Mouse (Mus musculus) hindbrain, embryonic 16.5 days (tissue): ENCODE data around the gene Clec4f. TPM values are rescaled to one million over a fixed set of nuclear protein-coding genes. Genes with fewer than 3 reads are reported as not detected.

Source experiments
- ATAC-seq: fragments of 200-750 bp; cut with Nextera tagmentation; 2 replicates; pipeline ENCODE4 v1.8.0; 2017; ENCODE audit warnings: moderate TSS enrichment, moderate library complexity
- H3K27ac ChIP-seq: fragments of 300-500 bp; sonication (generic); 2 replicates; pipeline ENCODE4 v1.5.1; 2014; ENCODE audit warnings: low read depth, mild to moderate bottlenecking, control low read depth, low read length, moderate library complexity
- H3K27me3 ChIP-seq: fragments of 300-500 bp; sonication (generic); replicated peaks from 2 replicates; pipeline ENCODE4 v1.6.1; 2014; ENCODE audit warnings: low read length; ENCODE audit not compliant: control insufficient read depth, insufficient read depth
- H3K36me3 ChIP-seq: fragments of 300-500 bp; sonication (generic); 2 replicates; pipeline ENCODE4 v1.6.1; 2014; ENCODE audit warnings: mild to moderate bottlenecking, low read length, moderate library complexity, mixed read lengths; ENCODE audit not compliant: control insufficient read depth, insufficient read depth
- H3K4me1 ChIP-seq: fragments of 300-500 bp; sonication (generic); 2 replicates; pipeline ENCODE4 v1.6.1; 2014; ENCODE audit warnings: low read depth, low read length; ENCODE audit not compliant: control insufficient read depth, insufficient read depth
- H3K4me2 ChIP-seq: fragments of 300-500 bp; sonication (generic); 2 replicates; pipeline ENCODE4 v1.6.1; 2014; ENCODE audit warnings: mild to moderate bottlenecking, low read length, control low read depth, moderate library complexity
- H3K4me3 ChIP-seq: fragments of 300-500 bp; sonication (generic); 2 replicates; pipeline ENCODE4 v1.5.1; 2014; ENCODE audit warnings: mild to moderate bottlenecking, low read length, control low read depth, moderate library complexity
- H3K9ac ChIP-seq: fragments of 300-500 bp; sonication (generic); 2 replicates; pipeline ENCODE4 v1.6.1; 2014; ENCODE audit warnings: low read depth, mild to moderate bottlenecking, control low read depth, low read length, moderate library complexity
- H3K9me3 ChIP-seq: fragments of 300-500 bp; sonication (generic); 2 replicates; pipeline ENCODE4 v1.6.1; 2014; ENCODE audit warnings: mild to moderate bottlenecking, low read length, moderate library complexity; ENCODE audit not compliant: control insufficient read depth
- WGBS: fragments of 180-500 bp; shearing (Covaris S2); extraction: QIAGEN DNeasy Blood & Tissue Kit; methylation state at CpG from one replicate; pipeline ENCODE4 v1.1.7; 2014; 5-methylcytosine and 5-hydroxymethylcytosine counted together
- polyA plus RNA-seq: library from polyadenylated mRNA; unstranded; fragments of >200 nt; fragmentation: Nextera tagmentation; extraction: Ambion mirVana; gene quantifications from 2 replicates; pipeline ENCODE4 v1.2.1, GENCODE M21; 2015

Clec4f gene
- polyA plus RNA-seq = not detected in 2 replicates

GRCm38 (mm10) chr6:83656087-83656486 is at the start of gene Clec4f:
Clec4f (minus strand) TSS chr6:83656187.
- Histone ChIP-seq H3K27ac (no peak within 1 kb of the TSS), H3K4me1 (no peaks in the 10 kb centered on the region), H3K9ac (no peak within 1 kb of the TSS), H3K4me2 (no peak within 1 kb of the TSS), H3K4me3 (no peak within 1 kb of the TSS), H3K9me3 (no peaks in the 10 kb centered on the region), H3K27me3 (no peaks in the 10 kb centered on the region), H3K36me3 (no peaks in the 10 kb centered on the region)
- no peak for ATAC-seq
- 100% methylated on average over 2 of the region's 2 CpGs for WGBS

DNA sequence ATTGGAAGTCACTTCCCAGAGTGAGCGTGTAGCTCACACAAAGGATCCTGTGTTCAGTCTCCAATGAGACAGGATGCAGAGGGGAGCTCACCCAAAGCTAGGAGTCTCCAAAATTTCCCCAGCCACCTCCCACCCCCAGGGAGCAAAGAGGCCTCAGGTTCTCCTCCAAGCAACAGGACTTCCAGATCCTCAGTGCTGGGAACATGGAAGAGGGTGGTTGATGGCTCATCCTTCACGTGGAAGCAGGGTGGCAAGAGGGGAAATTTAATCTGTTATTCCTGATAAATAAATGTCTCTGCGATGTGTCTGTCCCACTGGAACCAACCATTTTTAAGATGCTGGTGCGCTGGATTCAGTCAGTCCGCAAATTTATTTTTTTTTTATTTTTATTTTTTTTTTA is 48.7 kb upstream of the Clec4f start:
- Histone ChIP-seq H3K9me3 (no peaks in the 10 kb centered on the region), H3K4me1 (no peaks in the 10 kb centered on the region), H3K36me3 (no peaks in the 10 kb centered on the region), H3K4me3 (no peak overlapping the region), H3K4me2 (no peak overlapping the region), H3K27me3 (peaks cover 70% of the 10 kb centered on the region), H3K27ac (no peak overlapping the region), H3K9ac (no peak overlapping the region)
- 23% methylated on average over 5 of the region's 5 CpGs for WGBS
- ATAC-seq = no peak

DNA sequence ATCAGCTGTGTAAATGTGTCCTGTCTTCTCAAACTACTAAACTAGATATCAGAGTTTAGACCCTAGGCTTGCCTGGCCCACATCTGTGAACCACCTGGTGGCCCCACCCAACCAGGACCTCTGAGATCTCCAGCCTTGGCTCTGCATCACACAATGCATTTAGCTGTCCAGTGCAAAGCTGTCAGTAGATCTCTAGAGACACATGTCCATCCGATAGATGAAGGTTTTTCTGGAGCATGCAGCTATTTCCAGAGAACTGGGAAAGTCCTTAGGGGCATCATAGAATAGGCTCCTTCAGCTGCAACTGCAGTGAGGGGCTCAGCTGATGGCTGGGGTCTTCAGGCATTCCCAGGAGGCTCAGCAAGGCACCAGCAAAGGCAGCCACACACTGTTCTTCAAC is 48.3 kb upstream of the Clec4f start:
- 5% methylated on average over 1 of the region's 1 CpGs for WGBS
- no peak overlapping the region for H3K4me2 ChIP-seq
- H3K4me1 ChIP-seq = no peaks in the 10 kb centered on the region
- no peak overlapping the region for H3K27ac ChIP-seq
- H3K9me3 ChIP-seq = no peaks in the 10 kb centered on the region
- no peak for ATAC-seq
- no peak overlapping the region for H3K9ac ChIP-seq
- H3K4me3 ChIP-seq = no peak overlapping the region
- peaks cover 70% of the 10 kb centered on the region for H3K27me3 ChIP-seq
- H3K36me3 ChIP-seq = no peaks in the 10 kb centered on the region

GRCm38 (mm10) chr6:83703722-83704078 is 47.7 kb upstream of the Clec4f start:
- Histone ChIP-seq H3K4me1 (no peaks in the 10 kb centered on the region), H3K9me3 (no peaks in the 10 kb centered on the region), H3K27me3 (peaks cover 70% of the 10 kb centered on the region), H3K4me2 (no peak overlapping the region), H3K27ac (no peak overlapping the region), H3K9ac (no peak overlapping the region), H3K36me3 (no peaks in the 10 kb centered on the region), H3K4me3 (no peak overlapping the region)
- under 1% methylated on average over 10 of the region's 10 CpGs for WGBS
- no peak for ATAC-seq

GRCm38 (mm10) chr6:83703000-83703721 is 47.2 kb upstream of the Clec4f start:
- no peak overlapping the region for H3K9ac ChIP-seq
- ATAC-seq = no peak
- H3K36me3 ChIP-seq = no peaks in the 10 kb centered on the region
- no peak overlapping the region for H3K4me3 ChIP-seq
- no peak overlapping the region for H3K4me2 ChIP-seq
- peaks cover 70% of the 10 kb centered on the region for H3K27me3 ChIP-seq
- no peaks in the 10 kb centered on the region for H3K9me3 ChIP-seq
- no peaks in the 10 kb centered on the region for H3K4me1 ChIP-seq
- under 1% methylated on average over 27 of the region's 27 CpGs for WGBS
- no peak overlapping the region for H3K27ac ChIP-seq

DNA sequence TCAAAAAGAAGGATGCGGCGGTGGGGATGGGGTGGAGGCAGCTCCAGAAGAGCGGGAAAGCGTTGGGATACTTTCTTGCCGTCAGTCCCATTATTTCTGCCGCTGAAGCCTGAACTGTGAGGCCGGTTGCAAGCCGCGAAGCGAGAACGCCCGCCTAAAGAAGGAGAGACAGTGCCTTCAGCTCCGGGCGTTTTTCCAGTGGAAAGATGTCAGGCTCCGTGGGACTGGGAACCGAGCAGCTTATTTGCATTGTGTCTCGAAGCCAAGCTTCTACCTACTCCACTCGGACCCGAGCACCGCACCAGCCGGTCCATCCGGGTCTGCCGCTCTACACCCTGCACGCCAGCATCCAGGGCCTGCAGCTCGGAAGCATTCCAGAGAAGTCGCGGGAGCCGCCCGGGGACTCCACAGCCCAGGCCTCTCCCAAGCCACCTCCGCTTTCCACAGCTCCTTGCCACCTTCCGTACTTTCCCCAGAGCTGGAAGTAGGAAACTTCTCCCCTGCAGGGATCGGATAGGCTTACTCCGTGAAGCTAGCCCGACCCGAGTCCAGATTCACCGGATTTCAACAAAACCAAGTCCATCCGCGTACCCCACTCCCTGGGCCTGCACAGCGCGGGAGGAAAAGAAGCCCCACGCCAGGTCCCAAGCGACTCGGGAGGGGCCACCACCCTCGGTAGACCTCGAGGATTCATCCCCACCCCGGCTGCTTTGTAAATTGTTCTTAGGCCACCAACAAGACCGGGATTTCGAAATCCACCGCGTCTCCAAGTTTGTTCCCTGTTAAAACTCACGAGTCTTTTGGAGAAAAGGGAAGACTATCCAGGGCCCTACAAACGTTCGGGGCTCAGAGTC is 46.4 kb upstream of the Clec4f start:
- under 1% methylated on average over 53 of the region's 53 CpGs for WGBS
- H3K4me3 ChIP-seq = no peak overlapping the region
- no peak overlapping the region for H3K4me2 ChIP-seq
- no peaks in the 10 kb centered on the region for H3K4me1 ChIP-seq
- H3K9me3 ChIP-seq = no peaks in the 10 kb centered on the region
- ATAC-seq = no peak
- H3K27ac ChIP-seq = no peak overlapping the region
- no peaks in the 10 kb centered on the region for H3K36me3 ChIP-seq
- H3K9ac ChIP-seq = no peak overlapping the region
- H3K27me3 ChIP-seq = peaks cover 70% of the 10 kb centered on the region

DNA sequence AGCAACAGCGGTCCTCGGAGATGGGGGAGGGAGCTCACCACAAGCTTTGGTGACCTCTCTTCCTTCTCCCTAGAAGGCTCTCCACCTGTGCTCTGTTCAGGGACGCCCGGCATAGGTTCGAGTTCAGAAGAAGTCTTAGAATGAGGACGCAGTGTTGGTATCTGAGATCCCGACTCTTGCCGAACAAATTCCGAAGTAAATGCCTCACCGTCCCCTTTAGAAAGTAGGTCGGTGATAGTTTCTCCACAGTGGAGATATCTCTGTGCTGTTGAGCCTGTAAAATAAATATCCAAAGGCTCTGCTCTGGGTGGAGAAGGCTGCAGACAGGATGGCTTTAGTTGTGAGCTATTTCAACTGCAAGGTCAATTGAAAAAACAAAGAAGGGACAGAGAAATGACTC is 45.0 kb upstream of the Clec4f start:
- H3K4me3 ChIP-seq = no peak overlapping the region
- peaks cover 70% of the 10 kb centered on the region for H3K27me3 ChIP-seq
- WGBS = under 1% methylated on average over 11 of the region's 11 CpGs

DNA sequence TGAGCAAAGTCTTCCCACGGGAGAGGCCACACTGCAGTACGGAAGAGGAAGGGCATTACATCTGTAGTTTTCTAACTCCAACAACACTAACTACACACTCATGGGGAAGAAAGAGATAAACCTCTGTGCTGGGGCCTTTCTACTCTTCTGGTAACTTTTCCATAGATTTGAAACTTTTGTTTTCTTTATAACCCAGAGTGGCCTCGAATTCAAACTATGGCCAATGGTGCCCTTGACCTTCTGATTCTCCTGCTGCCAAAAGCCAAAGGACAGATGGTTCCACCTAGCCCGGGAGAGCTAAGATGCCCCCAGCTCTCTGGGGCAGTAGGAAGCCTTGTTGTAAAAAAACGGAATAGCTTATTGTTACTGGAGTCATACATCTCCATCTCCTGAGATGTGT is 44.0 kb upstream of the Clec4f start:
- H3K9me3 ChIP-seq = no peaks in the 10 kb centered on the region
- no peaks in the 10 kb centered on the region for H3K4me1 ChIP-seq
- H3K9ac ChIP-seq = no peak overlapping the region
- WGBS = 6% methylated on average over 5 of the region's 5 CpGs
- peaks cover 71% of the 10 kb centered on the region for H3K27me3 ChIP-seq
- H3K4me2 ChIP-seq = no peak overlapping the region
- H3K27ac ChIP-seq = no peak overlapping the region
- no peak for ATAC-seq
- H3K36me3 ChIP-seq = no peaks in the 10 kb centered on the region
- H3K4me3 ChIP-seq = no peak overlapping the region

More for the DNA sequence above, 45.0 kb upstream of the Clec4f start:
- ATAC-seq = no peak
- no peak overlapping the region for H3K27ac ChIP-seq
- no peaks in the 10 kb centered on the region for H3K9me3 ChIP-seq
- H3K9ac ChIP-seq = no peak overlapping the region
- H3K4me1 ChIP-seq = no peaks in the 10 kb centered on the region
- no peak overlapping the region for H3K4me2 ChIP-seq
- H3K36me3 ChIP-seq = no peaks in the 10 kb centered on the region

GRCm38 (mm10) chr6:83697932-83698331 is 41.9 kb upstream of the Clec4f start:
- Histone ChIP-seq H3K27ac (no peak overlapping the region), H3K27me3 (peaks cover 75% of the 10 kb centered on the region), H3K9me3 (no peaks in the 10 kb centered on the region), H3K36me3 (no peaks in the 10 kb centered on the region), H3K4me1 (no peaks in the 10 kb centered on the region), H3K4me3 (no peak overlapping the region), H3K4me2 (no peak overlapping the region), H3K9ac (no peak overlapping the region)
- 3% methylated on average over 8 of the region's 8 CpGs for WGBS
- ATAC-seq = no peak
